Mouse (Mus musculus): ENCODE measurements around the gene Gm5475. TPM values are rescaled to one million over a fixed set of nuclear protein-coding genes. Genes with fewer than 3 reads are reported as not detected.

The Gm5475 gene
- polyA plus RNA-seq, 1 experiment from 2014 or later: not detected

Other genes with a start within 250 kb of the Gm5475 start
- gene Atf1, start 194.3 kb upstream of the Gm5475 start, polyA plus RNA-seq (2014; fragmentation: Nextera tagmentation; extraction: Ambion mirVana): 43.7 and 47.4 TPM in 2 replicates
- not detected in 2 replicates for gene Tmprss12, start 141.3 kb upstream of the Gm5475 start, polyA plus RNA-seq (2014; fragmentation: Nextera tagmentation; extraction: Ambion mirVana)
- gene Mettl7a1, start 118.0 kb upstream of the Gm5475 start, polyA plus RNA-seq (2014; fragmentation: Nextera tagmentation; extraction: Ambion mirVana): 4.1 and 4.7 TPM in 2 replicates
- gene Mettl7a3, start 87.2 kb upstream of the Gm5475 start, polyA plus RNA-seq (2014; fragmentation: Nextera tagmentation; extraction: Ambion mirVana): 0.12 TPM in 1 of 2 replicates, not detected in the other
- not detected in 2 replicates for gene Methig1, start 69.0 kb upstream of the Gm5475 start, polyA plus RNA-seq (2014; fragmentation: Nextera tagmentation; extraction: Ambion mirVana)
- not detected in 2 replicates for gene Mettl7a2, start 68.9 kb upstream of the Gm5475 start, polyA plus RNA-seq (2014; fragmentation: Nextera tagmentation; extraction: Ambion mirVana)
- not detected in 2 replicates for gene Higd1c, start 57.6 kb upstream of the Gm5475 start, polyA plus RNA-seq (2014; fragmentation: Nextera tagmentation; extraction: Ambion mirVana)
- 17.6 and 20.6 TPM in 2 replicates for gene Slc11a2, start 2.9 kb downstream of the Gm5475 start, polyA plus RNA-seq (2014; fragmentation: Nextera tagmentation; extraction: Ambion mirVana)
- gene Letmd1, start 46.9 kb downstream of the Gm5475 start, polyA plus RNA-seq (2014; fragmentation: Nextera tagmentation; extraction: Ambion mirVana): 38.5 and 40.1 TPM in 2 replicates
- gene Csrnp2, start 73.3 kb downstream of the Gm5475 start, polyA plus RNA-seq (2014; fragmentation: Nextera tagmentation; extraction: Ambion mirVana): 11.3 and 13.5 TPM in 2 replicates
- gene Tfcp2, start 129.9 kb downstream of the Gm5475 start, polyA plus RNA-seq (2014; fragmentation: Nextera tagmentation; extraction: Ambion mirVana): 20.0 and 23.7 TPM in 2 replicates
- gene Pou6f1, start 177.8 kb downstream of the Gm5475 start, polyA plus RNA-seq (2014; fragmentation: Nextera tagmentation; extraction: Ambion mirVana): 6.9 and 7.6 TPM in 2 replicates
- gene Dazap2, start 193.2 kb downstream of the Gm5475 start, polyA plus RNA-seq (2014; fragmentation: Nextera tagmentation; extraction: Ambion mirVana): 269 and 284 TPM in 2 replicates
- 31.1 and 36.2 TPM in 2 replicates for gene Smagp, start 214.8 kb downstream of the Gm5475 start, polyA plus RNA-seq (2014; fragmentation: Nextera tagmentation; extraction: Ambion mirVana)
- gene Bin2, start 247.4 kb downstream of the Gm5475 start, polyA plus RNA-seq (2014; fragmentation: Nextera tagmentation; extraction: Ambion mirVana): 5.7 and 6.4 TPM in 2 replicates

Data from intestine, embryonic 14.5 days (tissue).